Mouse (Mus musculus): ENCODE measurements at regions not wholly inside any gene's neighbourhood (a gene's known extent, or its start where the extent isn't known, plus 50 kb on each side); places are given as distances from the start of the nearest gene placed in this dataset.

DNA sequence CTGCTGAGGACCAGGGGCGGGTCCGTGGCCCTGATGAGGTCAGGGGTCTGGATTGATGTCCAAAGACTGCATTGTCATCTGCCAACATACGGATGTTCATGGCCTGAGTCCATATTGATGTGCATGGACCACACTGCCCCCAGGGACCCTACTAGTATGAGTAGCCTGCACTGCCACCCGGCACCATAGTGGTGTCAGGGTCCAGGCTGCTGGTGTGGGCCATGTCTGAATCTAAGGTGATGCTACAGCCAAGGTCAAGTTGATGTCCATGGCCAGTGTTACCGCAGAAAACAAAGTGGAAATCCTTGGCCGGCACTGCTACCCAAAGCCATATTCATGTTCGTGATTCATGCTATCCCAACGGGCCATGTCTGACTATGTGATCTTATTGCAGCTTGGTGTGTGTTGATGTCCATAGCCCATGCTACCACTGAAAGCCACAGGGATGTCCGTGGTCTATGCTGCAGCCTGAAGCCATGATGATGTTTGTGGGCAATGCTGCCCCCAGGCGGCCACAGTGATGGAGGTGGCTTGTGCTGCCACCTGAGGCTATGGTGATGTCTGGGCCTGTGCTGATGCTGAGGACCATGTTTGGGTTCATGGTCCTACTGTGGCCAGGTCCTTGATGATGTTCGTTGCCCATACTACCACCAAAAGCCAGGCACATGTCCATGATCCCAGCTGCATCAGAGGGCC is 130.5 kb downstream of the Iqub start:
- Histone ChIP-seq H3K27me3 (ENCODE audit: insufficient read depth, low read length) (no peaks in the 10 kb centered on the region), H3K9ac (replicated peaks; ENCODE audit: low read length, poor library complexity, severe bottlenecking) (no peak overlapping the region), H3K9me3 (ENCODE audit: low read length) (no peaks in the 10 kb centered on the region), H3K27ac (ENCODE audit: low read depth, low read length) (no peak overlapping the region), H3K4me1 (ENCODE audit: insufficient read depth, low read length) (no peaks in the 10 kb centered on the region), H3K4me3 (ENCODE audit: low read depth, low read length) (no peak overlapping the region), H3K4me2 (ENCODE audit: low read depth, low read length, poor library complexity, severe bottlenecking) (no peak overlapping the region), H3K36me3 (ENCODE audit: insufficient read depth, low read length) (no peaks in the 10 kb centered on the region)
- peak; percentile 27; the same call in 1 of the 2 replicates for ATAC-seq (ENCODE audit: low FRiP score)
- DNase-seq (ENCODE audit: low spot score): no peak
- TF ChIP-seq CTCF (IDR thresholded peaks at IDR 0.05): no peak
- 88% methylated on average over 11 of the region's 11 CpGs for WGBS

DNA sequence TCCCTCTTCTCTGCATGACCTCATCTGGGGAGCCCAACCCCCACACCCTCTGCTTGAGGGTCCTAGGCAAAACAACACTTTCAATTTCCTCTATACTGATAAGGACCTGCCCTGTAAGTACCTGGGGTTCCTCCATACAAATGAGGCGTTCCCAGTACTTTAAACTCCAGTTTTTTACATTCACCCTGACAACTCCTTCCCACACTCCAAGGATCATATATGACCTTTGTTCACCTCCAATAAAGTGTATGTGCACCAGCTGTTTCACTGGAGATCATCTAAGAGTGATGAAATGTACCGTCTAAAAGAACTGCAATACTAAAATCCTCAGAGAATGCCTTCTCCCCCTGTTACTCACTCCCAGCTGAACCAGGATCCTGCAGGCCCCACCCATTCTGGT is 135.0 kb downstream of the Iqub start:
- ATAC-seq (ENCODE audit: low FRiP score): no peak

GRCm38 (mm10) chr6:24376728-24377127 is 138.1 kb downstream of the Iqub start:
- H3K4me1 ChIP-seq (ENCODE audit: insufficient read depth, low read length): no peaks in the 10 kb centered on the region
- no peak for DNase-seq (ENCODE audit: low spot score)
- no peaks in the 10 kb centered on the region for H3K27me3 ChIP-seq (ENCODE audit: insufficient read depth, low read length)
- WGBS: 59% methylated on average over 4 of the region's 4 CpGs
- no peaks in the 10 kb centered on the region for H3K9me3 ChIP-seq (ENCODE audit: low read length)
- TF ChIP-seq CTCF (IDR thresholded peaks at IDR 0.05): no peak
- no peaks in the 10 kb centered on the region for H3K36me3 ChIP-seq (ENCODE audit: insufficient read depth, low read length)
- no peak overlapping the region for H3K9ac ChIP-seq (replicated peaks; ENCODE audit: low read length, poor library complexity, severe bottlenecking)
- no peak overlapping the region for H3K27ac ChIP-seq (ENCODE audit: low read depth, low read length)
- H3K4me2 ChIP-seq (ENCODE audit: low read depth, low read length, poor library complexity, severe bottlenecking): no peak overlapping the region
- no peak overlapping the region for H3K4me3 ChIP-seq (ENCODE audit: low read depth, low read length)
- ATAC-seq (ENCODE audit: low FRiP score): no peak

More for the DNA sequence above, 135.0 kb downstream of the Iqub start:
- TF ChIP-seq CTCF (IDR thresholded peaks at IDR 0.05): no peak
- no peaks in the 10 kb centered on the region for H3K4me1 ChIP-seq (ENCODE audit: insufficient read depth, low read length)
- no peak overlapping the region for H3K4me2 ChIP-seq (ENCODE audit: low read depth, low read length, poor library complexity, severe bottlenecking)
- H3K4me3 ChIP-seq (ENCODE audit: low read depth, low read length): no peak overlapping the region
- DNase-seq (ENCODE audit: low spot score): no peak
- H3K9me3 ChIP-seq (ENCODE audit: low read length): no peaks in the 10 kb centered on the region
- no peaks in the 10 kb centered on the region for H3K27me3 ChIP-seq (ENCODE audit: insufficient read depth, low read length)
- H3K36me3 ChIP-seq (ENCODE audit: insufficient read depth, low read length): no peaks in the 10 kb centered on the region
- no peak overlapping the region for H3K27ac ChIP-seq (ENCODE audit: low read depth, low read length)
- WGBS: 78% methylated on average over 2 of the region's 2 CpGs
- no peak overlapping the region for H3K9ac ChIP-seq (replicated peaks; ENCODE audit: low read length, poor library complexity, severe bottlenecking)

- no peak overlapping the region for H3K27ac ChIP-seq (ENCODE audit: low read depth, low read length)
- no peaks in the 10 kb centered on the region for H3K36me3 ChIP-seq (ENCODE audit: insufficient read depth, low read length)
- no peaks in the 10 kb centered on the region for H3K9me3 ChIP-seq (ENCODE audit: low read length)
- H3K4me1 ChIP-seq (ENCODE audit: insufficient read depth, low read length): no peaks in the 10 kb centered on the region
- H3K27me3 ChIP-seq (ENCODE audit: insufficient read depth, low read length): no peaks in the 10 kb centered on the region
- 86% methylated on average over 6 of the region's 6 CpGs for WGBS
- no peak overlapping the region for H3K9ac ChIP-seq (replicated peaks; ENCODE audit: low read length, poor library complexity, severe bottlenecking)
- ATAC-seq (ENCODE audit: low FRiP score) (no peak), DNase-seq (ENCODE audit: low spot score) (no peak)
- no peak for TF ChIP-seq CTCF (IDR thresholded peaks at IDR 0.05)
- H3K4me2 ChIP-seq (ENCODE audit: low read depth, low read length, poor library complexity, severe bottlenecking): no peak overlapping the region
- no peak overlapping the region for H3K4me3 ChIP-seq (ENCODE audit: low read depth, low read length)
These were observed 141.7 kb downstream of the Iqub start for GRCm38 (mm10) chr6:24373161-24373560.

- WGBS: 67% methylated on average over 1 of the region's 1 CpGs
- no peak for DNase-seq (ENCODE audit: low spot score)
- no peaks in the 10 kb centered on the region for H3K9me3 ChIP-seq (ENCODE audit: low read length)
- H3K4me2 ChIP-seq (ENCODE audit: low read depth, low read length, poor library complexity, severe bottlenecking): no peak overlapping the region
- H3K27ac ChIP-seq (ENCODE audit: low read depth, low read length): no peak overlapping the region
- ATAC-seq (ENCODE audit: low FRiP score): no peak
- no peak overlapping the region for H3K9ac ChIP-seq (replicated peaks; ENCODE audit: low read length, poor library complexity, severe bottlenecking)
- H3K4me1 ChIP-seq (ENCODE audit: insufficient read depth, low read length): no peaks in the 10 kb centered on the region
- H3K36me3 ChIP-seq (ENCODE audit: insufficient read depth, low read length): no peaks in the 10 kb centered on the region
- no peaks in the 10 kb centered on the region for H3K27me3 ChIP-seq (ENCODE audit: insufficient read depth, low read length)
- no peak overlapping the region for H3K4me3 ChIP-seq (ENCODE audit: low read depth, low read length)
- TF ChIP-seq CTCF (IDR thresholded peaks at IDR 0.05): no peak
These were observed 143.2 kb downstream of the Iqub start for GRCm38 (mm10) chr6:24371680-24372079.

GRCm38 (mm10) chr6:24350882-24351281 is 164.0 kb downstream of the Iqub start:
- H3K9ac ChIP-seq (replicated peaks; ENCODE audit: low read length, poor library complexity, severe bottlenecking): no peak overlapping the region
- no peak overlapping the region for H3K27ac ChIP-seq (ENCODE audit: low read depth, low read length)
- H3K9me3 ChIP-seq (ENCODE audit: low read length): no peaks in the 10 kb centered on the region
- peak; percentile 86 for DNase-seq (ENCODE audit: low spot score)
- H3K36me3 ChIP-seq (ENCODE audit: insufficient read depth, low read length): no peaks in the 10 kb centered on the region
- H3K4me2 ChIP-seq (ENCODE audit: low read depth, low read length, poor library complexity, severe bottlenecking): no peak overlapping the region
- WGBS: 9% methylated on average over 5 of the region's 5 CpGs
- no peaks in the 10 kb centered on the region for H3K27me3 ChIP-seq (ENCODE audit: insufficient read depth, low read length)
- ATAC-seq (ENCODE audit: low FRiP score): peak; percentile 90
- TF ChIP-seq CTCF (IDR thresholded peaks at IDR 0.05): peak; percentile 92
- no peak overlapping the region for H3K4me3 ChIP-seq (ENCODE audit: low read depth, low read length)
- H3K4me1 ChIP-seq (ENCODE audit: insufficient read depth, low read length): no peaks in the 10 kb centered on the region
